ENCODE assay signal across 10 mouse cellular contexts in the genomic region with DNA sequence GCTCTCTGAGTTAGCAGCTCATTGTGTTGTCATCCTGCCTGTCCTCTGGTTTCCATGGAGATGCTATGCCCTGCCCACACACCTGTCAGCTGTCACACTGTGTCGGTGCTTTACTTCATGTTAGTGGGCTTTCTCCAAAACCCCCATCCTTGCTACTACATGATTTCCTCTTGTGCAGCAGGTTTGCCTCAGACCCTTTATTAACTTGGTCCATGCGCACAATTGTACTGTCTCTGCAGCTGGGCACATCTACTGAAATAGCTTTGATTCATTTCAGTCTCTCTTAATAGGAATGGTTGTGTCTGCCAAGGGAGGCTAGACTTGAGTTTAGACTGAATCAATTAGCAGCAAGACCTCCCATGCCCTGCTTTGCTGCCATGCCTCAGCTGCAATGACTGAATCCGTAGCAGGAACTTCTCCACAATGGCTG.
A peak's percentile ranks its signal among the peaks of the same experiment; 100 is the strongest.
DNase-seq lines count a peak whose midpoint lies in the region; ATAC-seq and TF ChIP-seq lines count a peak whose summit lies in the region.
"Had no signal": no experiment of that assay in that cellular context is flagged by ENCODE, and none has a peak within 500 bp of the region (broad histone marks: within the 10 kb centered on the region; RNA-seq: fewer than 3 reads in every experiment).

No protein-coding gene starts in this region.

- H3K4me2 ChIP-seq in forebrain, embryonic 12.5 days = no peak overlapping the region

- 33% methylated on average over 3 of the region's 3 CpGs for WGBS in forebrain, embryonic 12.5 days
- 62% methylated on average over 3 of the region's 3 CpGs for WGBS in thymus, adult 2 months

- no peak for TF ChIP-seq CTCF in thymus, adult 2 months (IDR thresholded peaks at IDR 0.05; ENCODE audit: borderline replicate concordance, control insufficient read depth, extremely low read depth, insufficient read depth, low read length, poor library complexity)

- peaks cover 12% of the 10 kb centered on the region for H3K4me1 ChIP-seq in forebrain, embryonic 12.5 days
- peaks cover 5% of the 10 kb centered on the region for H3K4me1 ChIP-seq in thymus, adult 2 months (replicated peaks; ENCODE audit: control insufficient read depth, insufficient read depth, low read length)

- H3K36me3 ChIP-seq in forebrain, embryonic 12.5 days (replicated peaks) = no peaks in the 10 kb centered on the region
- no peaks in the 10 kb centered on the region for H3K36me3 ChIP-seq in thymus, adult 2 months (ENCODE audit: control insufficient read depth, insufficient read depth, low read length)

- H3K9ac ChIP-seq in forebrain, embryonic 12.5 days = no peak overlapping the region

- H3K4me3 ChIP-seq in forebrain, embryonic 12.5 days (replicated peaks) = no peak overlapping the region
- no peak overlapping the region for H3K4me3 ChIP-seq in thymus, adult 2 months (ENCODE audit: control insufficient read depth, insufficient read depth, low read length)

- DNase-seq in left cerebral cortex, postnatal 25 days (ENCODE audit: low spot score in 2 of 2) = peak; percentile 23 to 42
- no peak for DNase-seq in left cerebral cortex, adult 11 months (ENCODE audit: low spot score)
- DNase-seq in thymus, adult 2 months = peak; percentile 22
- no peak for DNase-seq in kidney, adult 18-20 months
- DNase-seq in lung, postnatal 36 days = no peak
- DNase-seq in kidney, postnatal 36 days = no peak
- DNase-seq: gastrocnemius, postnatal 36 days had no signal

- no peak for TF ChIP-seq POLR2A in thymus, adult 2 months (IDR thresholded peaks at IDR 0.05; ENCODE audit: control insufficient read depth, extremely low read depth, insufficient read depth, low read length, poor library complexity)

- peaks cover 25% of the 10 kb centered on the region for H3K27me3 ChIP-seq in forebrain, embryonic 12.5 days
- no peaks in the 10 kb centered on the region for H3K27me3 ChIP-seq in thymus, adult 2 months (ENCODE audit: control insufficient read depth, insufficient read depth, low read length)

- peak; percentile 61; the same call in 1 of the 2 replicates for ATAC-seq in forebrain, embryonic 12.5 days (ENCODE audit: low FRiP score)
- ATAC-seq in inflammation-experienced regulatory T-cells, adult 6 months = peak; percentile 87
- ATAC-seq: lung, postnatal 0 days had no signal

- intact Hi-C loops in left cerebral cortex, postnatal 25 days (cut with DNase I) = no loop called here

- H3K9me3 ChIP-seq in forebrain, embryonic 12.5 days = no peaks in the 10 kb centered on the region

- peak overlapping the region; percentile 47; the same call in 1 of the 2 replicates for H3K27ac ChIP-seq in forebrain, embryonic 12.5 days
- H3K27ac ChIP-seq in thymus, adult 2 months (ENCODE audit: control insufficient read depth, insufficient read depth, low read length) = no peak overlapping the region

Comparison
In these comparisons a context has a peak if more than half of its experiments do, and no peak if none do; other contexts are left out.
1. DNase-seq: peak in left cerebral cortex, postnatal 25 days (2 of 2) and thymus, adult 2 months (single experiment); none in left cerebral cortex, adult 11 months (single experiment), kidney, adult 18-20 months (single experiment), lung, postnatal 36 days (single experiment) and kidney, postnatal 36 days (0 of 2).